Mouse (Mus musculus) lung, embryonic 14.5 days (tissue): ENCODE measurements around the gene Arhgap25. TPM values are rescaled to one million over a fixed set of nuclear protein-coding genes. Genes with fewer than 3 reads are reported as not detected.
A peak's percentile ranks its signal among the peaks of the same experiment; 100 is the strongest.

ENCODE experiments used
- ATAC-seq: fragments of 200-750 bp; cut with Nextera tagmentation; 2 replicates; pipeline ENCODE4 v1.8.0; 2017; ENCODE audit warnings: mild to moderate bottlenecking, moderate TSS enrichment, moderate library complexity; ENCODE audit not compliant: insufficient read depth
- DNase-seq: peaks from one replicate; pipeline ENCODE4 v3.0.0-alpha.2; 2015
- H3K27ac ChIP-seq: fragments of 300-500 bp; sonication (generic); 2 replicates; pipeline ENCODE4 v1.5.1; 2014; ENCODE audit warnings: low read depth, mild to moderate bottlenecking, moderate library complexity
- H3K27me3 ChIP-seq: fragments of 300-500 bp; sonication (generic); 2 replicates; pipeline ENCODE4 v1.6.1; 2014; ENCODE audit warnings: low read length, control low read depth; ENCODE audit not compliant: insufficient read depth
- H3K36me3 ChIP-seq: fragments of 300-500 bp; sonication (generic); 2 replicates; pipeline ENCODE4 v1.6.1; 2014; ENCODE audit warnings: control low read depth; ENCODE audit not compliant: insufficient read depth
- H3K4me1 ChIP-seq: fragments of 300-500 bp; sonication (generic); 2 replicates; pipeline ENCODE4 v1.6.1; 2014; ENCODE audit warnings: antibody characterized with exemption, control low read depth; ENCODE audit not compliant: insufficient read depth
- H3K4me2 ChIP-seq: fragments of 300-500 bp; sonication (generic); 2 replicates; pipeline ENCODE4 v1.6.1; 2014; ENCODE audit warnings: mild to moderate bottlenecking
- H3K4me3 ChIP-seq: fragments of 300-500 bp; sonication (generic); 2 replicates; pipeline ENCODE4 v1.5.1; 2014; ENCODE audit warnings: low read depth, low read length
- H3K9ac ChIP-seq: fragments of 300-500 bp; sonication (generic); 2 replicates; pipeline ENCODE4 v1.6.1; 2014
- H3K9me3 ChIP-seq: fragments of 300-500 bp; sonication (generic); 2 replicates; pipeline ENCODE4 v1.6.1; 2016; ENCODE audit warnings: low read depth, low read length, control low read depth
- CTCF ChIP-seq: IDR thresholded peaks from 2 replicates; pipeline ENCODE4 v1.5.1; 2016; ENCODE audit warnings: antibody characterized with exemption, low read depth
- WGBS: fragments of 180-500 bp; shearing (Covaris S2); extraction: QIAGEN DNeasy Blood & Tissue Kit; methylation state at CpG from one replicate; pipeline ENCODE4 v1.1.7; 2014; 5-methylcytosine and 5-hydroxymethylcytosine counted together
- polyA plus RNA-seq: library from polyadenylated mRNA; unstranded; fragments of >200 nt; fragmentation: Nextera tagmentation; extraction: Ambion mirVana; gene quantifications from 2 replicates; pipeline ENCODE4 v1.2.1, GENCODE M21; 2014

Arhgap25 gene
- polyA plus RNA-seq, 1 experiment from 2014 or later = 8.2 TPM

DNA sequence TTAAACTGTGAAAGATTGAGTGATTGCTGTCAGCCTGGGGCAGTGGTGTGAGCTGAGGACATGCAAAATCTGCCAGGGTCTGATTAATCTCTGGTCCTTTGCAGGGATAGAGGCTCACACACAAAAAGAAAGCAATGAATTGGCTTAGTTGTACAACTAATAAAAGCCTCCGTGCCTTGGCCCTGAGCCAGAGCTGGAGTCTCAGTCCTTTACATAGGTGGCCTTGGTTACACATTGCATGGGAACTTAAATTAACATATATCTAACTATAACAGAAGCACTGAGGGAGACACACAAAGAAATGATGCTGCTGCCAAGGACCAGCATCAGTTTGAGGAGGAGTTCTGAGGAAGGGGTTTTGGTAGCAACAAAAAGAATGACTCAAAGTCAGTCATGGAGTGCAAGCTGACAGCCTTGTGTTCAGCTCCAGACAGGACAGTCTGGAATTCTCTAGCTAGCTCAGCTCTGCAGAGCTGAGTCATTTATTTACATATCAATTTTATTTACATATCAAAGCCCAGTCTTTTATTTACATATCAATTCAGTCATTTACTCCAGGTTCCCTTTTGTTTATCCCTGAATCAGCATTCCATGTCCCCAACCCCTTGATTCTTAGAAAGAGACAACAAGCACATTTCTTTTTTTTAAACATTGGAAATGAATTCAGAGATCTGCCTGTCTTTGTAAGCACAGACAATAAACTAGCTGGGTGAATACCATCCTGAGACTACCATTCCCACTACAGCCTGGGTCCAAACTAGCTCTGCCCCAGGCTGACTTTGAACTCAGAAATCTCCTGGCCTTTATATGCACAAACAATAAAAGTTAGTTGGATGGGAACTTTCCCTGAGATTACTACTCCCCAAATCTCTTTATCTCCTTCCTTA lies 12.5 kb upstream of the Arhgap25 start:
- Histone ChIP-seq H3K36me3 (no peaks in the 10 kb centered on the region), H3K4me3 (no peak overlapping the region), H3K4me1 (0 out of 2 replicates have a peak, but pooled peaks cover 3% of the 10 kb centered on the region), H3K27ac (no peak overlapping the region), H3K27me3 (no peaks in the 10 kb centered on the region), H3K9me3 (peaks cover 2% of the 10 kb centered on the region; the same call in 1 of the 2 replicates), H3K4me2 (no peak overlapping the region), H3K9ac (no peak overlapping the region)
- no peak for ATAC-seq
- 32% methylated on average over 1 of the region's 1 CpGs for WGBS
- DNase-seq = no peak
- no peak for TF ChIP-seq CTCF

DNA sequence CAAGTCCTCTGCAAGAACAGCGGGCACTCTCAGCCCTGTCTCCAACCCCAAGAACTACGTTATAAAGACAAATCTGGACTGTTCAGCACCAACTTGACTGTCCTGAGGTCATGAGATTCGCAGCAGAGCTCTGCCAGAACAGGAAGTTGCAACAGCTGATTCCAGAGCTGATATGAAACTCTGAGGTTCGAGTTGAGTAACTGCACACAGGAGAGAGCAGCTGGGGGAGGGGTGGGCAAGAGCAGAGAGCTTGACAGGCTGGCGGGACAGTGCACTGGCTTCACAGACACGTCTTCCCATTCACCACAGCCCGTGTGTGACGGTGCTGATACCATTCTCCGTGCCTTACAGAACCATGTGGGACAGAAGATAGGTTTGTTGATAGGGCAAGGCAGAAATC lies 9.0 kb upstream of the Arhgap25 start:
- no peak overlapping the region for H3K27ac ChIP-seq
- H3K4me1 ChIP-seq = 0 out of 2 replicates have a peak, but pooled peaks cover 3% of the 10 kb centered on the region
- no peak overlapping the region for H3K4me3 ChIP-seq
- ATAC-seq = peak; percentile 65
- no peak overlapping the region for H3K9ac ChIP-seq
- no peak for TF ChIP-seq CTCF
- no peaks in the 10 kb centered on the region for H3K27me3 ChIP-seq
- DNase-seq = peak; percentile 66
- 0 out of 2 replicates have a peak overlapping the region, but pooled peaks have one; percentile 15 for H3K4me2 ChIP-seq
- WGBS = 20% methylated on average over 9 of the region's 9 CpGs
- no peaks in the 10 kb centered on the region for H3K36me3 ChIP-seq
- H3K9me3 ChIP-seq = peaks cover 2% of the 10 kb centered on the region; the same call in 1 of the 2 replicates

DNA sequence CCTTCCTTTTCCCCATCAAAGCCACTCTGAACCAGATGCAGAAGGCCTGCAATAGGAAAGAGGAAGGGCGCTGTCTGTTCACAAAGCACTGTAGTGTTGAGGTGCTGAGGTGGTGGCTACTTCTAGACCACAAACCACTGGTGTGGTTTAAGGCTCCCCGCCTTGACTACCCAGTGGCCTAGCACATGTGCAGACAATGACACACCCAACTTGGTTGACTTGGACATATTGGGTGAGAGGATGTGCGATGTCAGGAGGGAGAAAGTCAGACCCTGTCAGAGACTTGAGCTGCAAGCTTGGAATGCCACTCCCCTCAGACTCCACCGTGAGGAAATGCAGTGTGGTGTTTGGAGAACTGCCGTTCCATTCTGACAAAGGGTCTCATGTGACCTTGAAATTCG lies 8.1 kb upstream of the Arhgap25 start:
- H3K36me3 ChIP-seq = no peaks in the 10 kb centered on the region
- ATAC-seq (no peak), DNase-seq (no peak)
- peaks cover 2% of the 10 kb centered on the region; the same call in 1 of the 2 replicates for H3K9me3 ChIP-seq
- H3K9ac ChIP-seq = no peak overlapping the region
- WGBS = 62% methylated on average over 6 of the region's 6 CpGs
- H3K4me3 ChIP-seq = no peak overlapping the region
- no peak overlapping the region for H3K4me2 ChIP-seq
- H3K27ac ChIP-seq = no peak overlapping the region
- no peak for TF ChIP-seq CTCF
- no peaks in the 10 kb centered on the region for H3K27me3 ChIP-seq
- 0 out of 2 replicates have a peak, but pooled peaks cover 3% of the 10 kb centered on the region for H3K4me1 ChIP-seq

DNA sequence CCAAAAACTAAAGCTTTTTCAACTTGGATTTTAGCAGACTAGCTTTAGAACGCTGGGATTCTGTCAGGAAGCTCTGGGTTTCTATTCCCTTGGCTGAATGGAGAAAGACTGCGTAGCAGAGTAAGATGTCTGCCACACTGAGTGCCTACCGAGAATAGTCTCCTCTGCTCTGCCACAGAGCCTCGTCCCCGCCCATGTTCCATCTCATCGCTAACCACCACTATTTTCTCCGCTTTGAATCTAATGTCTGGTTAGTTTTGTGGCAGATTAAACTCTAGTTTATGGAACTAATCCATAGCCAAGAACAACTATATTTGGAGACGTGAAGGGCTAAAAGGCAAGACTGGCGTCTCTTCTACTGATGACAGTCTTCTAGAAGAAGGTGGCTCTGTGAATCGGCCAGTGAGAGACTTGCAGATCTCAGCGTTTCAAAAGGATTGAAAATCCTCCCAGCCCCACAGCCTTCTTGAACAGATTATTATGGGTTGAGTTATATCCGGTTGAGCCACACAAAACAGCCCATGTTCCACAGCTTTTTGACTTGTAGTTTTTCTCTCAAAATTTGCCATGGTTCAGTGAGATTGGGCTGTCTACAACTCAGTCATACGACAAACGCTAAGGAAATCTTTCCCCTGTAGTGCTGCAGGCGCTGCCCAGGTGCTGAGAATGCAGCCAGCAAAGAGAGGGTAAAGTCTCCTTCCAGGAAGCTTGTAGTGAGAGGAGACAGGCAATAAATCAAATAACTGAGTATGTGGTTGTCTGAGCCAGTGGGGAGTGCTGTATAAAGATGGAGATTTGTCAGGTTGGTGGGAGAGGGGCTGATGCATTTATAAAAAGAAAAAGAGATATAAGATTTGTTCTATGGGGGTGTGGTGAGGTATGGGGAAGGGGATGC lies 5.6 kb upstream of the Arhgap25 start:
- DNase-seq = no peak

DNA sequence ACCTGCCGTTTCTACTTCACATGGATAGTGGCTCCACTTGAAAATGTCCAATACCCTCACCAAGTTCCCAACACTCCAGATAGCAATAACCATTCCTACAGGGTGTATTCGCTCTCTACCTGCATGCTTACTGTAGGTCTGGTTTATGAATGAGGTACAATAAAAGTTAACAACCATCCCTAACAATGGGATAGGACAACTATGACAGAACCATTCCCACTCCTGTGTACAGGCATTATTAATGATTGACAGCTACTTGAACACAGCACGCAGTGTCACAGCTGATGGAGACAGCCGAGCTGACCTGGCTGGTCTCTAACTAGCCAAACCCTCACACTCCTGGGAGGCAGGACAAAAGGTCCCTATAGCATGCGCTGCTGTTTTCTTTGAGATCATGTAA lies 4.6 kb upstream of the Arhgap25 start:
- DNase-seq = no peak
- H3K27me3 ChIP-seq = no peaks in the 10 kb centered on the region
- H3K4me3 ChIP-seq = no peak overlapping the region
- no peaks in the 10 kb centered on the region for H3K36me3 ChIP-seq
- no peak for ATAC-seq
- no peak overlapping the region for H3K27ac ChIP-seq
- H3K9me3 ChIP-seq = no peaks in the 10 kb centered on the region
- H3K4me2 ChIP-seq = no peak overlapping the region
- TF ChIP-seq CTCF = no peak
- WGBS = 57% methylated on average over 5 of the region's 5 CpGs
- 0 out of 2 replicates have a peak, but pooled peaks cover 3% of the 10 kb centered on the region for H3K4me1 ChIP-seq
- H3K9ac ChIP-seq = no peak overlapping the region

More for the DNA sequence above, 5.6 kb upstream of the Arhgap25 start:
- no peak for TF ChIP-seq CTCF
- 78% methylated on average over 15 of the region's 15 CpGs for WGBS
- no peak for ATAC-seq
- Histone ChIP-seq H3K36me3 (no peaks in the 10 kb centered on the region), H3K9me3 (no peaks in the 10 kb centered on the region), H3K4me2 (no peak overlapping the region), H3K4me1 (0 out of 2 replicates have a peak, but pooled peaks cover 3% of the 10 kb centered on the region), H3K27me3 (no peaks in the 10 kb centered on the region), H3K27ac (no peak overlapping the region), H3K9ac (no peak overlapping the region), H3K4me3 (no peak overlapping the region)

DNA sequence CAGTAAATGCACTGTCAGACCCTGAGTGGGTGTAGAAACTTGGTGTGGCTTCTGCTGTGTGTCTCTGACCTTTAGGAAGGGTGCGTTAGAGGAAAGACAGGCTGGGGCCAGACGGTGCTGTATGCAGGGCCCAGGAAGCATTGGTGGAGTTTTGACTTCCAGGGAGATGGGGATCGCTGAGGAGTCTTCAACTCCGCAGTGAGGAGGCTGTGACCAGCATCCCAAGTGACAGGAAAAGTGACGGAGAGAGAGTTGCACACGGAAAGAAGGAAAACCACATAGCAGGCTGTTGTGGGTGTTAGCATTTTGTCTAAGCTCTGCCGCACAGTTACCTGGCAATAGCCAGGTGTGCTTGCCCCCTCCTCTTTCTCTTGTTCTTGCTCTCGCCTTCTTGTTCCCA lies 3.2 kb upstream of the Arhgap25 start:
- no peaks in the 10 kb centered on the region for H3K27me3 ChIP-seq
- H3K27ac ChIP-seq = no peak overlapping the region
- H3K4me2 ChIP-seq = no peak overlapping the region
- no peaks in the 10 kb centered on the region for H3K4me1 ChIP-seq
- H3K9me3 ChIP-seq = no peaks in the 10 kb centered on the region
- 62% methylated on average over 8 of the region's 8 CpGs for WGBS
- no peaks in the 10 kb centered on the region for H3K36me3 ChIP-seq
- H3K9ac ChIP-seq = no peak overlapping the region
- no peak overlapping the region for H3K4me3 ChIP-seq
- ATAC-seq (no peak), DNase-seq (no peak)
- no peak for TF ChIP-seq CTCF
